Mouse (Mus musculus) megakaryocyte, embryonic 14.5 days (primary cell): ENCODE measurements around the gene Mdfic.
"Not testable (repeated sequence)": the region's sequence is repeated elsewhere in the genome, so short reads cannot be mapped to it uniquely, and the experiment has no call there.

ENCODE experiments used
- FLI1 ChIP-seq: IDR thresholded peaks from 2 replicates; pipeline ENCODE4 v1.6.1; 2012; ENCODE audit warnings: low read length, inconsistent platforms, mixed read lengths
- GATA1 ChIP-seq: IDR thresholded peaks from 3 replicates; pipeline ENCODE4 v1.6.1; 2012; ENCODE audit warnings: mixed read lengths, low read length, inconsistent platforms, borderline replicate concordance

DNA sequence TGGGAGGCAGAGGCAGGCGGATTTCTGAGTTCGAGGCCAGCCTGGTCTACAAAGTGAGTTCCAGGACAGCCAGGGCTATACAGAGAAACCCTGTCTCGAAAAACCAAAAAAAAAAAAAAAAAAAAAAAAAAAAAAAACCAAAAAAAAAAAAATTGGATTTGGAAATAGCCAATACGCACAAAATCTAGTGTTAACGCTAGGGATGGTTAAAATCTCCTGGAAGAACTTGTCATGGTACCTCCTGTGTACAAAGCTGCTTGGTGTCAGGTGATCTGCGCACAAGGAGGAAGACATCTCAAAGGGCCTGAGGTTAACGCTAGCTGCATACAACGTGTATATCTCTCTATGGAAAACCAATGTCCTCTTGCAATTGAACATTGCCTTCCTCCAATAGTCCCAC, 2.2 kb downstream of the Mdfic start:
- TF ChIP-seq GATA1, FLI1: not testable (repeated sequence)
